Mouse (Mus musculus) heart, adult 2 months (tissue): ENCODE measurements at regions not wholly inside any gene's neighbourhood (a gene's known extent, or its start where the extent isn't known, plus 50 kb on each side); places are given as distances from the start of the nearest gene placed in this dataset.

Source experiments
- CTCF ChIP-seq: fragments of 200-600 bp; IDR thresholded peaks from 2 replicates; pipeline ENCODE4 v1.8.1; 2022; ENCODE audit warnings: antibody characterized with exemption, mild to moderate bottlenecking, moderate library complexity
- EP300 ChIP-seq: fragments of 200-500 bp; IDR thresholded peaks from 2 replicates; pipeline ENCODE4 v1.6.1; 2011; ENCODE audit warnings: low read depth, low read length, control low read depth; ENCODE audit not compliant: insufficient read depth
- POLR2A ChIP-seq: fragments of 200-500 bp; IDR thresholded peaks from 2 replicates; pipeline ENCODE4 v1.6.1; 2011; ENCODE audit warnings: mild to moderate bottlenecking, low read depth, low read length, control low read depth; ENCODE audit not compliant: insufficient read depth

GRCm38 (mm10) chr19:56030401-56030925 is 256.5 kb upstream of the Habp2 start:
- no peak for TF ChIP-seq CTCF
- no peak for TF ChIP-seq POLR2A
- TF ChIP-seq EP300: no peak
